Mouse (Mus musculus): ENCODE data around the gene Cwc27.

Gene Cwc27

DNA sequence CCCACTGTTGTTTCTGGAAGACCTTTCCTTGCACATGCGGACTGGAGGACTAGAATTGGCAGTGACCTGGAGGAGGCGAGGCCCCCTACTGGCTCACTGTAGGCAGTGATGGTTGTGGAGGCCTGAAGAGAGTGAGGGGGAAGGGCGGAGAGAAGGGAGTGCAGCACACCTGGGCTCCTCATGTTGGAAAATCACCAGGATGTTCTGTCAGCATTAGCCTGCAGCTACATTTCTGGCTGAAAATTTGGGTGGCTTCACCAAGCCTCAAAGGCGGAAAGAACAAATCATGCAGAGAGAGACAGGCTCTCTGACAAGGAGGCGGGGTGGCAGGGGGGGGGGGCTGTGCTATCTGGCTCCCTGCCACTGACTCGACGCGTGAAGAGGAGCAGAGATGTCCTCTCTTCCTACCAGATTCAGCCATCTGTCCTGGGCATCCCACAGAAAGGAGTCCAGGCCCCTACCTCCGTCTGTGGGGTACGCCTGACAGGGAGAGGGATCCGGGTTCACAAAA is 226.8 kb downstream of the Cwc27 start:
- in situ Hi-C loops (cut with MboI; ENCODE audit: low pct_unique_long_range_greater_than_20kb in 1 of 2, low sequenced_read_pairs in 2 of 2, unreplicated experiment in 1 of 2): no loop called here

DNA sequence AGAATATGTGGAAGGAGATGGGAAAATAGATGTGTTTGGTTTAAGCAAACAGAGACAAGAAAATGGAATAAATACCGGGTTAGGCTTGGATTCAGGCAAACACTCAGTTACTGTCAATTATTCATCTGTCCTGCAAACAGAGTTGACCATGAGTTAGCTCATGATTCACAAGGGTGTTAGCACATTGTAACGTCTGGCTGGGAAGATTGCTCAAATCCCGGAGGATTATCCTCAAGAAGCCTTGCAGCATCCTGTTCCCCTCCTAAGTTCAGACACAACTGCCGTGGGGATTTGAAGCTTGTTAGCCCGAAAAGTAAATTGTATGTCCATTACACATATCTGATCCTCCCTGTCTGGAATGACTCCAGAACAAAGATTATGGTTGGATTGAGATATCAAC is 228.6 kb downstream of the Cwc27 start:
- in situ Hi-C loops (cut with MboI; ENCODE audit: low pct_unique_long_range_greater_than_20kb in 1 of 2, low sequenced_read_pairs in 2 of 2, unreplicated experiment in 1 of 2): no loop called here
